Mouse (Mus musculus) liver, embryonic 13.5 days (tissue): ENCODE data around the gene Htra1. TPM values are rescaled to one million over a fixed set of nuclear protein-coding genes. Genes with fewer than 3 reads are reported as not detected.

ENCODE experiments used
- ATAC-seq: fragments of 200-750 bp; cut with Nextera tagmentation; 2 replicates; pipeline ENCODE4 v1.8.0; 2017; ENCODE audit warnings: low read depth, mild to moderate bottlenecking, moderate number of reproducible peaks, moderate library complexity
- DNase-seq: peaks from one replicate; pipeline ENCODE4 v3.0.0; 2022
- H3K27ac ChIP-seq: fragments of 300-500 bp; sonication (generic); 2 replicates; pipeline ENCODE4 v1.5.1; 2015; ENCODE audit warnings: moderate library complexity, mild to moderate bottlenecking, inconsistent platforms
- H3K27me3 ChIP-seq: fragments of 300-500 bp; sonication (generic); 2 replicates; pipeline ENCODE4 v1.6.1; 2015; ENCODE audit warnings: mild to moderate bottlenecking, inconsistent platforms
- H3K36me3 ChIP-seq: fragments of 300-500 bp; sonication (generic); 2 replicates; pipeline ENCODE4 v1.6.1; 2015; ENCODE audit warnings: mild to moderate bottlenecking, inconsistent platforms
- H3K4me1 ChIP-seq: fragments of 300-500 bp; sonication (generic); replicated peaks from 2 replicates; pipeline ENCODE4 v1.6.1; 2015; ENCODE audit warnings: inconsistent platforms
- H3K4me2 ChIP-seq: fragments of 300-500 bp; sonication (generic); 2 replicates; pipeline ENCODE4 v1.6.1; 2015; ENCODE audit warnings: inconsistent platforms, mild to moderate bottlenecking, moderate library complexity
- H3K4me3 ChIP-seq: fragments of 300-500 bp; sonication (generic); replicated peaks from 2 replicates; pipeline ENCODE4 v1.5.1; 2015; ENCODE audit warnings: mild to moderate bottlenecking, inconsistent platforms
- H3K9ac ChIP-seq: fragments of 300-500 bp; sonication (generic); 2 replicates; pipeline ENCODE4 v1.6.1; 2015; ENCODE audit warnings: mild to moderate bottlenecking, inconsistent platforms
- H3K9me3 ChIP-seq: fragments of 300-500 bp; sonication (generic); replicated peaks from 2 replicates; pipeline ENCODE4 v1.6.1; 2016; ENCODE audit warnings: inconsistent platforms
- WGBS: fragments of 180-500 bp; shearing (Covaris S2); methylation state at CpG from one replicate; pipeline ENCODE4 v1.1.7; 2015; ENCODE audit not compliant: insufficient replicate concordance; 5-methylcytosine and 5-hydroxymethylcytosine counted together
- polyA plus RNA-seq: library from polyadenylated mRNA; unstranded; fragments of >200 nt; fragmentation: Nextera tagmentation; extraction: Ambion mirVana; gene quantifications from 2 replicates; pipeline ENCODE4 v1.2.1, GENCODE M21; 2015

The Htra1 gene
- polyA plus RNA-seq, 1 experiment from 2014 or later: 0.97 TPM

DNA sequence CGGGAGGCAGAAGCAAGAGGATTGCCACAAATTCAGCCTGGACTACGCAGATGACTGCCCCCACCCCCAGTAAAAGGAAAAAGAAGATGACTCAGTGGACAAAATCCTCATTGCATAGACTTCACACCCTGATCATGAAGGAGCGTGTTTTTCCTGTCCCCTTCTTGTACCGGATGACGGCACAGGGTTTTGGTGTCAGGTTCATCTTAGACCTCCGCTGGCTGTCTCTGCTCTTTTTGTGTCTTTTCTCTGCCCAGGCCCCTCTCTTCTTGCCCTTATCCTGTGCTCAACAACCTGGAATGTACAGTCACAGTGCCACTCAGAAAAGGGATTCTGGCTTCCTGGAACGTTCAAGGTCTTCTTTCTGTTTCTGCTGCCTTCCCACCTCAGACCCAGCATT, 14.6 kb downstream of the Htra1 start:
- ATAC-seq: no peak
- WGBS: 72% methylated on average over 7 of the region's 7 CpGs
- Histone ChIP-seq H3K4me2 (no peak overlapping the region), H3K27me3 (no peaks in the 10 kb centered on the region), H3K4me1 (no peaks in the 10 kb centered on the region), H3K9me3 (no peaks in the 10 kb centered on the region), H3K9ac (no peak overlapping the region), H3K4me3 (no peak overlapping the region), H3K36me3 (no peaks in the 10 kb centered on the region), H3K27ac (no peak overlapping the region)
- no peak for DNase-seq

DNA sequence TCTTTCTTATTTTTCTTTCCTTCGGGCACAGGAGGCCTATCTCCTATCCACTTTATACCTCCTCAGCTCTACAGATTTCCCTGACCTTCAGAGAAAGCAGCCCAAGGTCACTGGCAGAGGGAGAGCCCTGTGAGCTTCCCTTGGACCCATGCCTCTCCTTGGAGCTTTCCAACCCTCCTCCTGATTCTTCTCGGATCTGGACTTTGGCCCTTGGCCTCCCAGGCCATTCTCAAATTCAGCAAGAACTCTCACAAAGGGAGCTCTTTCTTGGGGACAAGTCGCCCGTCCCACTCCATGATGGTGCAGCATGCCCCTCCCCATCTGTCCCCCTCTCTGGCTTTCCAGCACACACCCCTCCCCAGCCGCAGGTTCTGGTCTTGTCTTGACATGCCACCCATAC, 15.1 kb downstream of the Htra1 start:
- Histone ChIP-seq H3K4me1 (no peaks in the 10 kb centered on the region), H3K27ac (no peak overlapping the region), H3K9me3 (no peaks in the 10 kb centered on the region), H3K9ac (no peak overlapping the region), H3K36me3 (no peaks in the 10 kb centered on the region), H3K4me3 (no peak overlapping the region), H3K4me2 (no peak overlapping the region), H3K27me3 (no peaks in the 10 kb centered on the region)
- WGBS: 66% methylated on average over 5 of the region's 5 CpGs
- DNase-seq: no peak
- ATAC-seq: no peak

DNA sequence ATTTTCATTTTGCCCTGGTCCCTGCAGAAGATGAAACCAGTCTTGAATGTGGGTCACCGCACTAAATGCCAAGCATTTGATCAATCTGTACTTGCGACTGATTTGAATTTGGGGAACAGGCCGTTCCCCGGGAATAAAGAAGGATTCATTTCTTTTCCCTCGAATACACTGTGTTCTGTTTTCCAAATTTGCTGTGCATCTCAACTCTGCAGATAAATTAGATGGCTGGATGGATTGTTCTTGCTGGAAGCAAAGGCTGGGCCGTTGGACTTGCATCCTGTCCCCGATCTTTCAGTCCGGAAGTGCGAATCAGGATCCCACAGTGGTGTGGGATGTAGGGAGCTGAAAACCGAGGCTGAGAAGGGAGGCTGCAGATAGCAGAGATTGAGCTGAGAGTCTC, 17.5 kb downstream of the Htra1 start:
- DNase-seq (no peak), ATAC-seq (no peak)
- H3K27ac ChIP-seq: no peak overlapping the region
- 75% methylated on average over 10 of the region's 10 CpGs for whole genome bisulfite sequencing
- no peaks in the 10 kb centered on the region for H3K27me3 ChIP-seq
- H3K4me1 ChIP-seq: no peaks in the 10 kb centered on the region
- H3K9me3 ChIP-seq: no peaks in the 10 kb centered on the region
- no peaks in the 10 kb centered on the region for H3K36me3 ChIP-seq
- H3K4me2 ChIP-seq: no peak overlapping the region
- no peak overlapping the region for H3K9ac ChIP-seq
- no peak overlapping the region for H3K4me3 ChIP-seq

DNA sequence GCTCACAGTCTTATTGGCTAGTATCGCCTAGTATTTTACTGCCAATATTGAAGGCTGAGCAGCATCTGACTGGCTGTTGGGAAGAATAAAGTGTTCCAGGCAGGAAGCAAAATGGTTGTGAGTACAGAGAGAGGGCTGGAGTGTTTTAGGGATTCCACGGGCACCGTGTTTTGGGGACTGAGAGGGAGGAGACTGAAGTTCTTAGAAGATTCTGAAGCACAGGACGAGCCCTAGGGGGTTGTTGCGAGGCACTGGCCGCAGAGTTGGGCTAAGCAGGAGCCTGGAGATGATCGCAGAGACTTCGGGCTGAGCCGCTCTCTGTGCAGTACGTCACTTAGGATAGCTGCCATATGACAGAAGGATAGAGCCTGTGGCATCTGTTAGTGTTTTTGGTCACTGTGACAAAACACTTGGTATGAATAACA, 18.3 kb downstream of the Htra1 start:
- H3K27ac ChIP-seq: no peak overlapping the region
- H3K4me2 ChIP-seq: no peak overlapping the region
- H3K27me3 ChIP-seq: no peaks in the 10 kb centered on the region
- WGBS: 73% methylated on average over 10 of the region's 10 CpGs
- no peak overlapping the region for H3K4me3 ChIP-seq
- H3K9ac ChIP-seq: no peak overlapping the region
- no peaks in the 10 kb centered on the region for H3K36me3 ChIP-seq
- ATAC-seq (no peak), DNase-seq (no peak)
- no peaks in the 10 kb centered on the region for H3K4me1 ChIP-seq
- no peaks in the 10 kb centered on the region for H3K9me3 ChIP-seq

DNA sequence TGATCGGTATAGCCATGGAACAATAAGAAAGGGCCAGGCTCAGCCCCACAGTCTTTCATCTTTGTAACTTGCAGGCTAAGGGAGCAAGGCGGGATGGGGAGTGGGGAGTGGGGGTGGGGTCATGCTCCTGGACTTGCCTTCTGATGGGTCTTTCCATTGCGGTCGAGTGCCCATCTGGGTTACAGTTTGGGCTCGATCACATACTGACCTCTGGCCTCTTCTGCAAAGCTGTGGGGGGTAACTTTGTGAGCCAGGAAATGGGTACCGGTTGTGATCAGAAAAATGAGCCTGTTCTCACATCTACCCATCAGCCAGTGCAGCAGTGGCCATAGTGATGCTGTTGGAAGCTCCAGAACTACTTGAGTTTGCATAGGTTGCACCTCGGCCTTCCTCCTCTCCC, 22.6 kb downstream of the Htra1 start:
- Histone ChIP-seq H3K4me2 (no peak overlapping the region), H3K9ac (no peak overlapping the region), H3K36me3 (no peaks in the 10 kb centered on the region), H3K27ac (no peak overlapping the region), H3K4me3 (no peak overlapping the region), H3K27me3 (no peaks in the 10 kb centered on the region), H3K4me1 (no peaks in the 10 kb centered on the region), H3K9me3 (no peaks in the 10 kb centered on the region)
- WGBS: 64% methylated on average over 7 of the region's 7 CpGs
- no peak for DNase-seq
- ATAC-seq: no peak

DNA sequence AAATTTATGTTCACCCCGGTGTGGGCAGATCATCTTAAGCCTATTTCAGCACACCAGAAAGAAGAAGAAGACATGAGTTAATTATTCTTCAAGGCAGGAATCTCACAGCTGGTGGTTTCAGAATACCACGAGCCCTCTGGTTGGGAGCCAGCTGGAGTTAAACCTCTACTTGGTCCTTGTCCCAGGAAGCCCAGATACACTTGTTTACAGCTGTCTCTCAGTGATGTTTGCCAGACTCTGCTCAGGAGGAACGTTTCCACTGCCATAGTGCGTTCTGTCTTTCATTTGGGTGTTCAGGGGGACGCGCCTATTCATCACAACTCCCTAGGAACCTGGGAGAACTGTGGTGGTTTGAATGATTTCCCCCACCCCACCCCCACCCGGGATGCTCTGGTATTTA, 24.0 kb downstream of the Htra1 start:
- no peaks in the 10 kb centered on the region for H3K9me3 ChIP-seq
- 22% methylated on average over 7 of the region's 7 CpGs for WGBS
- ATAC-seq: no peak
- no peak overlapping the region for H3K27ac ChIP-seq
- no peaks in the 10 kb centered on the region for H3K27me3 ChIP-seq
- no peak overlapping the region for H3K4me2 ChIP-seq
- no peaks in the 10 kb centered on the region for H3K36me3 ChIP-seq
- DNase-seq: no peak
- H3K4me3 ChIP-seq: no peak overlapping the region
- no peak overlapping the region for H3K9ac ChIP-seq
- H3K4me1 ChIP-seq: no peaks in the 10 kb centered on the region

- no peaks in the 10 kb centered on the region for H3K36me3 ChIP-seq
- no peaks in the 10 kb centered on the region for H3K4me1 ChIP-seq
- no peak overlapping the region for H3K27ac ChIP-seq
- H3K9ac ChIP-seq: no peak overlapping the region
- no peak for ATAC-seq
- DNase-seq: no peak
- no peak overlapping the region for H3K4me3 ChIP-seq
- no peaks in the 10 kb centered on the region for H3K9me3 ChIP-seq
- H3K4me2 ChIP-seq: no peak overlapping the region
- H3K27me3 ChIP-seq: no peaks in the 10 kb centered on the region
- 73% methylated on average over 6 of the region's 6 CpGs for WGBS
Measured at GRCm38 (mm10) chr7:130961429-130961828, 25.5 kb downstream of the Htra1 start.

DNA sequence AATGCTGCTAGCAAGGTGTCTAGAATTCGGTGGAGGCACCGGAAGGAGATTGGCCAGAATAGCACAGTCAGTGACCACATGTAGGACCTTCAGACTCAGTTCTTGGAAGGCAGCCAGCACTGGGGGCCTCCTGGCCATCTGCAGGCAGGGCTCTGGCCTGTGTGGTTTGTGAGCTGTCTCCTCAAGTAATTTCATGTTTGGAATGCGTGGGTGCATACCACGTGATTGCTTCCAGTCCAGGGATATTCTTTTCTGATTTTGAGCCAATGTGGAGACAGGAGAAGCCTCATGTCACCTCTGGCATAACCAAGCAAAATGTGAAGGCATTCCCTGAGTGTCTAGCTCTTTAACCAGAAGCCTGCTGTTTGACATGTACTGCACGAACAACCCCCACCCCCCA, 28.8 kb downstream of the Htra1 start:
- no peak overlapping the region for H3K4me3 ChIP-seq
- no peak overlapping the region for H3K9ac ChIP-seq
- no peak overlapping the region for H3K4me2 ChIP-seq
- ATAC-seq (no peak), DNase-seq (no peak)
- WGBS: 45% methylated on average over 5 of the region's 5 CpGs
- no peaks in the 10 kb centered on the region for H3K9me3 ChIP-seq
- no peaks in the 10 kb centered on the region for H3K36me3 ChIP-seq
- no peaks in the 10 kb centered on the region for H3K27me3 ChIP-seq
- H3K4me1 ChIP-seq: no peaks in the 10 kb centered on the region
- H3K27ac ChIP-seq: no peak overlapping the region

- WGBS: 68% methylated on average over 4 of the region's 4 CpGs
- H3K9me3 ChIP-seq: no peaks in the 10 kb centered on the region
- H3K9ac ChIP-seq: no peak overlapping the region
- no peaks in the 10 kb centered on the region for H3K4me1 ChIP-seq
- H3K4me2 ChIP-seq: no peak overlapping the region
- no peak overlapping the region for H3K4me3 ChIP-seq
- DNase-seq (no peak), ATAC-seq (no peak)
- H3K27ac ChIP-seq: no peak overlapping the region
- no peaks in the 10 kb centered on the region for H3K27me3 ChIP-seq
- no peaks in the 10 kb centered on the region for H3K36me3 ChIP-seq
Measured at GRCm38 (mm10) chr7:130965396-130965795, 29.5 kb downstream of the Htra1 start.

GRCm38 (mm10) chr7:130965909-130966365, 30.0 kb downstream of the Htra1 start:
- no peak overlapping the region for H3K4me3 ChIP-seq
- H3K27ac ChIP-seq: no peak overlapping the region
- H3K36me3 ChIP-seq: no peaks in the 10 kb centered on the region
- WGBS: 61% methylated on average over 4 of the region's 4 CpGs
- H3K27me3 ChIP-seq: no peaks in the 10 kb centered on the region
- DNase-seq: no peak
- no peak overlapping the region for H3K4me2 ChIP-seq
- H3K9me3 ChIP-seq: no peaks in the 10 kb centered on the region
- no peak for ATAC-seq
- H3K9ac ChIP-seq: no peak overlapping the region
- no peaks in the 10 kb centered on the region for H3K4me1 ChIP-seq

DNA sequence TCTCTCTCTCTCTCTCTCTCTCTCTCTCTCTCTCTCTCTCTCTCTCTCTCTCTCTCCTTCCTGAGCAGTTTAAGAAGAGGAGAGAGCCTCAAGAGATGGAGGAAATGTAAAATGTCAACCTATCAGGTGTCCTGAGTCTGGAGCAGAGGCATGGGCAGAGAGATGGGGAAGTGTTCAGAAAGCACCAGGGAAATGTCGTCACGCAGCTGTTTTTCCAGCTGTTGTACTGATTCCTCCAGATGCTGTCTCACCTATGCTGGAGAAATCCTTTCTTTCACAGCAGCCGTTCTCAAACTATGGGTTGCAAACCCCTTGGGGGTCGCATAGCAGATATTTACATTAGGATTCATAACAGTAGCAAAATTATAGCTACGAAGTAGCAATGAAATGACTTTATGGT, 30.5 kb downstream of the Htra1 start:
- Histone ChIP-seq H3K9me3 (no peaks in the 10 kb centered on the region), H3K4me1 (no peaks in the 10 kb centered on the region), H3K4me2 (no peak overlapping the region), H3K36me3 (no peaks in the 10 kb centered on the region), H3K27ac (no peak overlapping the region), H3K4me3 (no peak overlapping the region), H3K27me3 (no peaks in the 10 kb centered on the region), H3K9ac (no peak overlapping the region)
- no peak for ATAC-seq
- WGBS: 62% methylated on average over 5 of the region's 5 CpGs
- no peak for DNase-seq

DNA sequence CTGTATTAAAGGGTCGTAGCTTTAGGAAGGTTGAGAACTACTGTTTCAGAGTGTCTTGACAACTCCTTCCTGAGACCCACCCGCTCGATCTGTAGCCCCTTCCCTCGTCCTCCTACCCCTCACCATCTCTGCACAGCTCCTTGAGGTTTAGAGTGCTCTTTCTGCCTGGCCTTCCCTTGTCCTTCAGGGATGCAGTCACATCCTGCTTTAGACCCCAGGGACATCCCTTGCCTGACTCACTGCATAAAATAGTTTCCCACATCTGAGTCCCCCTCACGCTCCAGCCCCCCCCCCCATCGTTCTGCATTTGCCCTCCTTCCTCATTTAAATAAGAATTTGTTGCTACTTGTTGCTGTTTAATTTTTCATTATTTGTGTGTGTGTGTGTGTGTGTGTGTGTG, 31.0 kb downstream of the Htra1 start:
- ATAC-seq (no peak), DNase-seq (no peak)
- H3K4me1 ChIP-seq: no peaks in the 10 kb centered on the region
- H3K36me3 ChIP-seq: no peaks in the 10 kb centered on the region
- H3K9me3 ChIP-seq: no peaks in the 10 kb centered on the region
- H3K4me3 ChIP-seq: no peak overlapping the region
- H3K4me2 ChIP-seq: no peak overlapping the region
- 52% methylated on average over 6 of the region's 6 CpGs for WGBS
- no peak overlapping the region for H3K9ac ChIP-seq
- no peaks in the 10 kb centered on the region for H3K27me3 ChIP-seq
- H3K27ac ChIP-seq: no peak overlapping the region
